In genomic region chr2:76369821-76370655, GRCm38 (mm10) we compare ENCODE assay signal across 8 mouse cellular contexts. TPM values are rescaled to one million over a fixed set of nuclear protein-coding genes. Genes with fewer than 3 reads are reported as not detected.
DNase-seq lines count a peak whose midpoint lies in the region; ATAC-seq lines count a peak whose summit lies in the region.

TSS of gene Rbm45 (plus strand) at chr2:76369984.

- peak; percentile 92 for DNase-seq in NIH3T3 (ENCODE audit: low read depth)
- peak; percentile 97 to 98 for DNase-seq in cerebellum, postnatal 10 days
- DNase-seq in frontal cortex, postnatal 10 days (ENCODE audit: low spot score in 2 of 2) = peak; percentile 55 to 84
- peak; percentile 86 to 89 for DNase-seq in layer of hippocampus, postnatal 14 days (ENCODE audit: low spot score in 2 of 2)
- peak; percentile 92 for DNase-seq in lung, postnatal 14 days
- peak; percentile 84 for DNase-seq in retina, adult 2 months (ENCODE audit: low read depth, low spot score)
- peak; percentile 87 to 88 for DNase-seq in thymus, postnatal 36 days

- H3K4me2 ChIP-seq in hindbrain, embryonic 12.5 days (replicated peaks) = peak within 1 kb of the TSS; percentile 86

- H3K9ac ChIP-seq in hindbrain, embryonic 12.5 days = peak within 1 kb of the TSS; percentile 95

- no peaks in the 10 kb centered on the region for H3K27me3 ChIP-seq in hindbrain, embryonic 12.5 days

- ATAC-seq in hindbrain, embryonic 12.5 days (ENCODE audit: low FRiP score) = peak; percentile 92

- no peaks in the 10 kb centered on the region for H3K9me3 ChIP-seq in hindbrain, embryonic 12.5 days (replicated peaks)

- H3K4me1 ChIP-seq in hindbrain, embryonic 12.5 days = peaks cover 8% of the 10 kb centered on the region

- WGBS in hindbrain, embryonic 12.5 days = under 1% methylated on average over 61 of the region's 61 CpGs

- peaks cover 17% of the 10 kb centered on the region for H3K36me3 ChIP-seq in hindbrain, embryonic 12.5 days

- H3K27ac ChIP-seq in hindbrain, embryonic 12.5 days = peak within 1 kb of the TSS; percentile 79

- H3K4me3 ChIP-seq in hindbrain, embryonic 12.5 days = peak within 1 kb of the TSS; percentile 96

RNA-seq across cellular contexts. Expression of gene Rbm45, which starts in this region (rescaled TPM):
- 18.4 and 22.0 TPM in 2 replicates for polyA plus RNA-seq in hindbrain, embryonic 12.5 days (2016; fragmentation: Nextera tagmentation; extraction: Ambion mirVana)
- total RNA-seq in layer of hippocampus, postnatal 14 days (2021) = 10 to 100 TPM; 37.7 to 40.8 TPM

Comparison
In these comparisons a context has a peak if more than half of its experiments do, and no peak if none do; other contexts are left out.
1. Peak in every context shown above with its lines: DNase-seq, ATAC-seq, H3K4me3 ChIP-seq and H3K27ac ChIP-seq.